Mouse (Mus musculus): ENCODE measurements at regions not wholly inside any gene's neighbourhood (a gene's known extent, or its start where the extent isn't known, plus 50 kb on each side); places are given as distances from the start of the nearest gene placed in this dataset.

DNA sequence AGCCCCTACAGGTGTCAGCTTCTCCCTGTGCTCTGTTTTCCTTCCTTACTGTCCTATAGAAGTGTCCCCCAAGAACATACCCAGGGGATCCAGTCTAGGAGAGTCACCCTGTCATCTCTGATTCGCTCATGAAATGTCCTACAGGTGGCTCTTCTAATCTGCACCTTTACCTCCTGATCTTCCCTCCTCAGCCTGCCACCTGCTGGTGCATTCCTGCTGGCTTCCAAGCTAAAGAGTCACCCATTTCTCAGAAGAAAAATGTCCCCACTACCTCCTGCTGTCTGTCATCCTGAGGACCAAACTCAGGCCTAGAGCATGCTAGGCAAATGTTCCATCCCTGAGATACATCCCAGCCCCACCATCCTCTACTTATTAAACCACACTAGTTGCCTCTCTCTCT lies 115.6 kb upstream of the Tox3 start:
- no peak overlapping the region for H3K4me2 ChIP-seq
- H3K9me3 ChIP-seq = no peaks in the 10 kb centered on the region
- no peak overlapping the region for H3K4me3 ChIP-seq (replicated peaks)
- H3K27ac ChIP-seq = no peak overlapping the region
- no peaks in the 10 kb centered on the region for H3K36me3 ChIP-seq
- no peak for ATAC-seq (ENCODE audit: insufficient number of reproducible peaks, insufficient read depth, low FRiP score, low TSS enrichment, low read depth)
- H3K9ac ChIP-seq (replicated peaks) = no peak overlapping the region
- H3K27me3 ChIP-seq = no peaks in the 10 kb centered on the region; the same call in 1 of the 2 replicates
- 50% methylated on average over 1 of the region's 1 CpGs for WGBS
- peaks cover 11% of the 10 kb centered on the region for H3K4me1 ChIP-seq (replicated peaks)

DNA sequence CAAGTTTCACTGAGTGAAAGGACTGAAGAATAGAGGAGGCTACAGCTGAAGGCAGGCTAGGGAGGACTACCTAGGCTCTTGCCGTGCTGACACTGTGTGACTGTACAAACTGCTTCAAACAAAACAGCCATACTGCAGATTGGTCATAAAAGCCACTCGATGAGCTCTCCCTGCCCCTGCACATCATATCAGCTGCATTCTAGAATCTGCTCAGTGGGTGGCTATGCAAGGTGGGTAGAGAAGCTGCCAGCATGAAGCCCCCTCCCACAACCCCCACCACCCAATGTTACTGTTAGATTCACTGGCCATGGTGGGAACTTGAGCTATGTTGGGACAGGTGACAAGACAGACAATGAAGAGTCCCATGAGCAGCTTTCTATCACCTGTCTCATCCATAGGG lies 107.2 kb upstream of the Tox3 start:
- Histone ChIP-seq H3K27me3 (no peaks in the 10 kb centered on the region), H3K4me2 (no peak overlapping the region), H3K36me3 (no peaks in the 10 kb centered on the region), H3K9ac (replicated peaks) (no peak overlapping the region), H3K4me1 (replicated peaks) (no peaks in the 10 kb centered on the region), H3K4me3 (replicated peaks) (no peak overlapping the region), H3K9me3 (no peaks in the 10 kb centered on the region), H3K27ac (no peak overlapping the region)
- WGBS = 83% methylated on average over 2 of the region's 2 CpGs
- ATAC-seq (ENCODE audit: insufficient number of reproducible peaks, insufficient read depth, low FRiP score, low TSS enrichment, low read depth) = no peak

DNA sequence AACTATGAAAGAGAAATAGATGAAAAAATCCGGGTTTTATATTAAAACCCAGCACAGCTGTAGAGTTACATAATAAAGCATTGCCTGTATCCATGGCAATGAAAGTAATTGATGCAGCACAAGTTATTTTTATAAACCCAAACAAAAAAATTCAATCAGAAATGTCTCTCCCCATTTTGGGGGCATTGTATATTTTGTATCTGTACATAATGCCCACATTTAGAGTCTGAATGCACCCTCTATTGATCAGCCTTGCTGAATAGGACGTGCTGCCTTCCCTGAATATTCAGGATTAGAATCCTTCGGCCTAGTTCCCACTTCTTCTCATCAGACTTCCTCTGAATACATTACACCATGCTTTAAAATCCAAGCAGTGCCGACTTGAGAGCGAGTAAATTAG lies 106.0 kb upstream of the Tox3 start:
- Histone ChIP-seq H3K4me3 (replicated peaks) (no peak overlapping the region), H3K9ac (replicated peaks) (no peak overlapping the region), H3K4me1 (replicated peaks) (no peaks in the 10 kb centered on the region), H3K27me3 (no peaks in the 10 kb centered on the region), H3K27ac (no peak overlapping the region), H3K9me3 (no peaks in the 10 kb centered on the region), H3K36me3 (no peaks in the 10 kb centered on the region), H3K4me2 (no peak overlapping the region)
- WGBS = 80% methylated on average over 5 of the region's 5 CpGs
- ATAC-seq (ENCODE audit: insufficient number of reproducible peaks, insufficient read depth, low FRiP score, low TSS enrichment, low read depth) = no peak

- no peak overlapping the region for H3K27ac ChIP-seq
- H3K27me3 ChIP-seq = no peaks in the 10 kb centered on the region
- H3K36me3 ChIP-seq = no peaks in the 10 kb centered on the region
- no peak overlapping the region for H3K4me2 ChIP-seq
- H3K9ac ChIP-seq (replicated peaks) = no peak overlapping the region
- H3K4me3 ChIP-seq (replicated peaks) = no peak overlapping the region
- 76% methylated on average over 9 of the region's 9 CpGs for WGBS
- no peak for ATAC-seq (ENCODE audit: insufficient number of reproducible peaks, insufficient read depth, low FRiP score, low TSS enrichment, low read depth)
- peaks cover 4% of the 10 kb centered on the region; the same call in 1 of the 2 replicates for H3K4me1 ChIP-seq (replicated peaks)
- peaks cover 3% of the 10 kb centered on the region; the same call in 1 of the 2 replicates for H3K9me3 ChIP-seq
Measured at GRCm38 (mm10) chr8:90441058-90441851, 93.1 kb upstream of the Tox3 start.

GRCm38 (mm10) chr8:90414021-90414420 lies 65.9 kb upstream of the Tox3 start:
- no peak overlapping the region for H3K27ac ChIP-seq
- no peak overlapping the region for H3K4me2 ChIP-seq
- H3K9ac ChIP-seq (replicated peaks) = no peak overlapping the region
- WGBS = 87% methylated on average over 2 of the region's 2 CpGs
- no peaks in the 10 kb centered on the region for H3K27me3 ChIP-seq
- ATAC-seq (ENCODE audit: insufficient number of reproducible peaks, insufficient read depth, low FRiP score, low TSS enrichment, low read depth) = no peak
- no peak overlapping the region for H3K4me3 ChIP-seq (replicated peaks)
- H3K36me3 ChIP-seq = no peaks in the 10 kb centered on the region
- H3K4me1 ChIP-seq (replicated peaks) = peaks cover 1% of the 10 kb centered on the region; the same call in 1 of the 2 replicates
- H3K9me3 ChIP-seq = no peaks in the 10 kb centered on the region

Data from limb, embryonic 12.5 days (tissue).